Mouse (Mus musculus): ENCODE results near the gene Upp2. TPM values are rescaled to one million over a fixed set of nuclear protein-coding genes. Genes with fewer than 3 reads are reported as not detected.

The Upp2 gene
- polyA plus RNA-seq, 1 experiment, result 18.8 TPM

DNA sequence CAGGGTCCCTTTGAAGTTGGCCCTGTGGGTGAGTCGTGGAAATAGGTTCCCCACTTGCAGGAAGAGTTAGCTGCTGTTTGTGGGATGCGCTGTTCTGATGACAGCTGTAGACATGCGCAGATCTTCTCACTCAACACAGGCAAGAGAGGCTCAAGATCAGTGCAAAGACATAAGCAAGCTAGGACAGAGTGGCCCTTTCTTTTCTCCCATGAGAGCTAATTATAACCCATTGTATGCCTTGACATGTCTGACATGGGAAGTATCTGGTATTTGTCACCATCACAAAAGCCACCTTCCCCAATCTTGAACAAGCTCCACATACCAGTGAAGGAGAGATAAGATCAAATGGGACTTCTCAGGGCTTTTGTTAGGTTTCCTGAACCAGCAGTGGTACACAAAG lies 140.6 kb downstream of the Upp2 start:
- no peak overlapping the region for H3K27ac ChIP-seq (replicated peaks; ENCODE audit: low read depth, low read length)
- H3K4me3 ChIP-seq (ENCODE audit: insufficient read depth, low read depth, low read length), result no peak overlapping the region
- no peaks in the 10 kb centered on the region for H3K4me1 ChIP-seq (ENCODE audit: control insufficient read depth, insufficient read depth, insufficient read length, low read length)

GRCm38 (mm10) chr2:58710234-58710633 lies 143.1 kb downstream of the Upp2 start:
- Histone ChIP-seq H3K4me3 (ENCODE audit: insufficient read depth, low read depth, low read length) (no peak overlapping the region), H3K4me1 (ENCODE audit: control insufficient read depth, insufficient read depth, insufficient read length, low read length) (no peaks in the 10 kb centered on the region), H3K27ac (replicated peaks; ENCODE audit: low read depth, low read length) (no peak overlapping the region)

GRCm38 (mm10) chr2:58711049-58711448 lies 144.0 kb downstream of the Upp2 start:
- H3K4me1 ChIP-seq (ENCODE audit: control insufficient read depth, insufficient read depth, insufficient read length, low read length), result no peaks in the 10 kb centered on the region
- H3K27ac ChIP-seq (replicated peaks; ENCODE audit: low read depth, low read length), result no peak overlapping the region
- no peak overlapping the region for H3K4me3 ChIP-seq (ENCODE audit: insufficient read depth, low read depth, low read length)

GRCm38 (mm10) chr2:58711491-58711890 lies 144.4 kb downstream of the Upp2 start:
- H3K27ac ChIP-seq (replicated peaks; ENCODE audit: low read depth, low read length), result no peak overlapping the region
- H3K4me3 ChIP-seq (ENCODE audit: insufficient read depth, low read depth, low read length), result no peak overlapping the region
- H3K4me1 ChIP-seq (ENCODE audit: control insufficient read depth, insufficient read depth, insufficient read length, low read length), result no peaks in the 10 kb centered on the region

- no peak overlapping the region for H3K4me3 ChIP-seq (ENCODE audit: insufficient read depth, low read depth, low read length)
- H3K4me1 ChIP-seq (ENCODE audit: control insufficient read depth, insufficient read depth, insufficient read length, low read length), result no peaks in the 10 kb centered on the region
- no peak overlapping the region for H3K27ac ChIP-seq (replicated peaks; ENCODE audit: low read depth, low read length)
Measured at GRCm38 (mm10) chr2:58711935-58712334, 144.8 kb downstream of the Upp2 start.

- Histone ChIP-seq H3K4me3 (ENCODE audit: insufficient read depth, low read depth, low read length) (no peak overlapping the region), H3K27ac (replicated peaks; ENCODE audit: low read depth, low read length) (no peak overlapping the region), H3K4me1 (ENCODE audit: control insufficient read depth, insufficient read depth, insufficient read length, low read length) (no peaks in the 10 kb centered on the region)
Measured at GRCm38 (mm10) chr2:58717898-58718297, 150.8 kb downstream of the Upp2 start.

DNA sequence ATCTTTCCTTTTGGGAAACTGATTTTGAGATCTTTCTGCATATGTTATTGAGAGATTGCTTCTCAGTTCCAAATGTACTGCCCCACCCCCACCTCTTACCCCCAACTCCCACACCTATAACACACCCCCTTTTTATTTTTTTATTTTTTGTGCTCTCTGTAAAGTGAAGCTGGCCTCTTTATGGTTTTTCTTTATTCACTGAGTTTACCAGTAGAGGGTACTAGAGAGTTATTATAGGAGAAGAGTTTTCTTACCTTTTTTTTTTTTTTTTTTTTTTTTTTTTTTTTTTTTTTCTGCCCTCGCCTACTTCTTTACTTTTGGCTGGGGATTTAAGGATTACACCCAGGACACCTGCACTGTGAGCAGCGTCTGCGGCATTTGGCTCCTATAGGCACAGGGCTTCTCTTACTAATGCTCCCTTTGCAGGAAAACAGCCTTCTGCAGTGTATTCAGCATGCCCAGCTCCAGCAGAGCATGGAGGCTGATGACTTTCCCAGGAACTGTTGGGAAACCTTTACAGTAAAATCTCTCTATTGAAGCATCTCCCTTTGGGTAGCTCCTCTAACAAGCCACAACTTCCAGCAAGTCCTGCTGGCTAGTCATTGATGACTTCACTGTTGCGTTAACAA lies 170.2 kb downstream of the Upp2 start:
- H3K4me1 ChIP-seq (ENCODE audit: control insufficient read depth, insufficient read depth, insufficient read length, low read length), result no peaks in the 10 kb centered on the region
- H3K27ac ChIP-seq (replicated peaks; ENCODE audit: low read depth, low read length), result no peak overlapping the region
- no peak overlapping the region for H3K4me3 ChIP-seq (ENCODE audit: insufficient read depth, low read depth, low read length)

- Histone ChIP-seq H3K4me1 (ENCODE audit: control insufficient read depth, insufficient read depth, insufficient read length, low read length) (no peaks in the 10 kb centered on the region), H3K4me3 (ENCODE audit: insufficient read depth, low read depth, low read length) (no peak overlapping the region), H3K27ac (replicated peaks; ENCODE audit: low read depth, low read length) (no peak overlapping the region)
Measured at GRCm38 (mm10) chr2:58741213-58741612, 174.1 kb downstream of the Upp2 start.

GRCm38 (mm10) chr2:58742026-58742425 lies 174.9 kb downstream of the Upp2 start:
- no peaks in the 10 kb centered on the region for H3K4me1 ChIP-seq (ENCODE audit: control insufficient read depth, insufficient read depth, insufficient read length, low read length)
- H3K27ac ChIP-seq (replicated peaks; ENCODE audit: low read depth, low read length), result no peak overlapping the region
- no peak overlapping the region for H3K4me3 ChIP-seq (ENCODE audit: insufficient read depth, low read depth, low read length)

DNA sequence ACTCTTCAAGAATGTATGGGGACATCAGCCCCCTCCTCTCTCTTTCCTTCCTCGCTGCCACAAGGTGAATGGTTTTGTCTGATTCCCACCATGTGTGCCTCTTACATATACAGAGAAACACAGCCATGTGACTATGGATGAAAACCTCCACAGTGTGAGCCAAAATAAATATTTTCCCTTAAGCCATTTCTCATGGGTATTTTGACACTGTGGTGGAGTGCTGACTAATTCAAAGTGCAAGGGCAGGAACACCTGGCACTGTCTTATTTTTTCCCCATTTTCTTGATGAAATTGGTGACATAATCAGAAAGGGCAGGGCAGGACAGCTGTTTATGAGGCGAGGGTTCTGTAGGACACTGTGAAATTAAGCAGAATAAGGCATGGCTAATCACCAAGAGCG lies 176.3 kb downstream of the Upp2 start:
- Histone ChIP-seq H3K4me3 (ENCODE audit: insufficient read depth, low read depth, low read length) (no peak overlapping the region), H3K27ac (replicated peaks; ENCODE audit: low read depth, low read length) (no peak overlapping the region), H3K4me1 (ENCODE audit: control insufficient read depth, insufficient read depth, insufficient read length, low read length) (no peaks in the 10 kb centered on the region)

- no peaks in the 10 kb centered on the region for H3K4me1 ChIP-seq (ENCODE audit: control insufficient read depth, insufficient read depth, insufficient read length, low read length)
Measured at GRCm38 (mm10) chr2:58747483-58748229, 180.6 kb downstream of the Upp2 start.

GRCm38 (mm10) chr2:58748296-58748695 lies 181.2 kb downstream of the Upp2 start:
- Histone ChIP-seq H3K4me3 (ENCODE audit: insufficient read depth, low read depth, low read length) (no peak overlapping the region), H3K27ac (replicated peaks; ENCODE audit: low read depth, low read length) (no peak overlapping the region), H3K4me1 (ENCODE audit: control insufficient read depth, insufficient read depth, insufficient read length, low read length) (no peaks in the 10 kb centered on the region)

More at GRCm38 (mm10) chr2:58747483-58748229, 180.6 kb downstream of the Upp2 start:
- H3K4me3 ChIP-seq (ENCODE audit: insufficient read depth, low read depth, low read length), result no peak overlapping the region
- H3K27ac ChIP-seq (replicated peaks; ENCODE audit: low read depth, low read length), result no peak overlapping the region

DNA sequence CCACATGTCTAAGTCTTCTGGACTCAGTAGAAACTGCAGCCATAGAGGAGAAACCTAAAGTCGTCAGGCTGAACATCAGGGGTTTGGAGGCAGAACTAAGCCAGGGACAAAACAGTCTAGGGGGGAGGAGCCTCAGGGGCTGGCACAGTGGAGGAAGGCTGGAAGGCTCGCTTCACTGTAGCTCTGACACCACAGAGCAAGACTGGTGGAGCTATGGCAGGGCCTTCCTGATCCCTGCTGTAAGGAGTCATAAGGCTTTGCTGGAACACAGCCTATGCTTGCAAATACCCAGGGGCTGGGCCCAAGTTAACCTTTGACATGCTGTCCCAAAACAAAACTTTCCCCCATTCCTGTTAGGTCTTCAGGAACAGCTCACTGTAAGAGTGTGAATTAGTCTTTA lies 185.8 kb downstream of the Upp2 start:
- Histone ChIP-seq H3K4me3 (ENCODE audit: insufficient read depth, low read depth, low read length) (no peak overlapping the region), H3K27ac (replicated peaks; ENCODE audit: low read depth, low read length) (no peak overlapping the region), H3K4me1 (ENCODE audit: control insufficient read depth, insufficient read depth, insufficient read length, low read length) (no peaks in the 10 kb centered on the region)

DNA sequence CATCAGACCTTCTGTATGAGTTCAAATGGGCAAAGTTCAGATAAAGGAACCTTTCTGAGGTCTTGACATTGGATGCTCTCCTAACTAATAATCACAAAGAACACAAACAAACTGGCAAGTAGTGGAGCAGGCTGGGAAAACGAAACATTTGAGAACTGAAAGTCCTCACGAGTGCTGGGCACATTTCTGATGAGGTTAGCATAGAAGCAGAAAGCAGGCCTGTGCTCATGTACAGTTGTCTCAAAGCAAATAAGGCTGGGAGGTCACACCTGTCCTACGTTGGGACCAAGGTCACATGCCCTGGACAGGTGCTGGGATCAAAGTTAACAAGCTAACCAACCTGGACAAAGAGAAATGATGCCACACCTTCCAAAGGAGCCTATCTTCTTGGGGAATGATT lies 187.6 kb downstream of the Upp2 start:
- H3K4me1 ChIP-seq (ENCODE audit: control insufficient read depth, insufficient read depth, insufficient read length, low read length), result no peaks in the 10 kb centered on the region
- H3K27ac ChIP-seq (replicated peaks; ENCODE audit: low read depth, low read length), result no peak overlapping the region
- H3K4me3 ChIP-seq (ENCODE audit: insufficient read depth, low read depth, low read length), result no peak overlapping the region

- H3K4me1 ChIP-seq (ENCODE audit: control insufficient read depth, insufficient read depth, insufficient read length, low read length), result no peaks in the 10 kb centered on the region
- no peak overlapping the region for H3K27ac ChIP-seq (replicated peaks; ENCODE audit: low read depth, low read length)
- H3K4me3 ChIP-seq (ENCODE audit: insufficient read depth, low read depth, low read length), result no peak overlapping the region
Measured at GRCm38 (mm10) chr2:58758081-58758480, 191.0 kb downstream of the Upp2 start.

DNA sequence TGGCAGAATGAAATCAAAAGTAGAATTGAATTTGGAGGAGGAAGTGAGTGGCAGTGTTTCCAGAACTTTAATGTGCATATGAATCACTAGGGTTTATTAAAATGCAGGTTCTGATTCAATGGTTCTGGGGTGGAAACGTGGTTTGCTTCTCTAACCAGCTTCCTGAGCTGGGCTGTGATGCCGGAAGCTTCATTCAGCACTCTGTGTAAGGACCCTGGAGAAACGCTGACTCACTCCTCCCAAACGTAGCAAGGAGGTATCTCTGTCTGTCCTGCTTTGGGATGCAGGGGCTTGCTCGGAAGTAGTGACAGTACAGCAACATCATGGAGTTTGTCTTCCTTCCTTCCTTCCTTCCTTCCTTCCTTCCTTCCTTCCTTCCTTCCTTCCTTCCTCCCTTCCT lies 192.6 kb downstream of the Upp2 start:
- Histone ChIP-seq H3K27ac (replicated peaks; ENCODE audit: low read depth, low read length) (no peak overlapping the region), H3K4me1 (ENCODE audit: control insufficient read depth, insufficient read depth, insufficient read length, low read length) (no peaks in the 10 kb centered on the region), H3K4me3 (ENCODE audit: insufficient read depth, low read depth, low read length) (no peak overlapping the region)

Measured in brown adipose tissue, adult 24 weeks (tissue).